Mouse (Mus musculus) lung, embryonic 15.5 days (tissue): ENCODE results near the gene Ksr1. TPM values are rescaled to one million over a fixed set of nuclear protein-coding genes. Genes with fewer than 3 reads are reported as not detected.

Experiments used
- ATAC-seq: fragments of 200-750 bp; cut with Nextera tagmentation; 2 replicates; pipeline ENCODE4 v1.8.0; 2017; ENCODE audit warnings: moderate number of reproducible peaks, borderline replicate concordance; ENCODE audit not compliant: low FRiP score, low TSS enrichment; ENCODE audit errors: extremely low read depth
- H3K27ac ChIP-seq: fragments of 300-500 bp; sonication (generic); 2 replicates; pipeline ENCODE4 v1.5.1; 2015; ENCODE audit warnings: moderate library complexity, mild to moderate bottlenecking, inconsistent platforms
- H3K27me3 ChIP-seq: fragments of 300-500 bp; sonication (generic); 2 replicates; pipeline ENCODE4 v1.6.1; 2015; ENCODE audit warnings: inconsistent platforms
- H3K36me3 ChIP-seq: fragments of 300-500 bp; sonication (generic); 2 replicates; pipeline ENCODE4 v1.6.1; 2015; ENCODE audit warnings: inconsistent platforms
- H3K4me1 ChIP-seq: fragments of 300-500 bp; sonication (generic); 2 replicates; pipeline ENCODE4 v1.6.1; 2015; ENCODE audit warnings: inconsistent platforms
- H3K4me2 ChIP-seq: fragments of 300-500 bp; sonication (generic); 2 replicates; pipeline ENCODE4 v1.6.1; 2015; ENCODE audit warnings: inconsistent platforms, mild to moderate bottlenecking, moderate library complexity
- H3K4me3 ChIP-seq: fragments of 300-500 bp; sonication (generic); 2 replicates; pipeline ENCODE4 v1.5.1; 2015; ENCODE audit warnings: mild to moderate bottlenecking, inconsistent platforms
- H3K9ac ChIP-seq: fragments of 300-500 bp; sonication (generic); 2 replicates; pipeline ENCODE4 v1.6.1; 2015; ENCODE audit warnings: inconsistent platforms
- H3K9me3 ChIP-seq: fragments of 300-500 bp; sonication (generic); 2 replicates; pipeline ENCODE4 v1.6.1; 2016; ENCODE audit warnings: inconsistent platforms
- WGBS: fragments of 180-500 bp; shearing (Covaris S2); methylation state at CpG from one replicate; pipeline ENCODE4 v1.1.7; 2015; 5-methylcytosine and 5-hydroxymethylcytosine counted together
- polyA plus RNA-seq: library from polyadenylated mRNA; unstranded; fragments of >200 nt; fragmentation: Nextera tagmentation; extraction: Ambion mirVana; gene quantifications from 2 replicates; pipeline ENCODE4 v1.2.1, GENCODE M21; 2015

Ksr1 gene
- polyA plus RNA-seq, 1 experiment from 2014 or later, result 2.8 TPM

GRCm38 (mm10) chr11:78982513-78983291 lies 163.5 kb downstream of the Ksr1 start:
- no peaks in the 10 kb centered on the region for H3K9me3 ChIP-seq
- no peaks in the 10 kb centered on the region for H3K36me3 ChIP-seq
- no peaks in the 10 kb centered on the region for H3K27me3 ChIP-seq
- peak overlapping the region; percentile 43; the same call in 1 of the 2 replicates for H3K4me2 ChIP-seq
- H3K4me1 ChIP-seq, result peaks cover 14% of the 10 kb centered on the region
- no peak overlapping the region for H3K27ac ChIP-seq
- no peak overlapping the region for H3K4me3 ChIP-seq
- no peak overlapping the region for H3K9ac ChIP-seq
- 73% methylated on average over 12 of the region's 12 CpGs for WGBS
- ATAC-seq, result no peak

- ATAC-seq, result no peak
- WGBS, result 44% methylated on average over 2 of the region's 2 CpGs
- Histone ChIP-seq H3K36me3 (no peaks in the 10 kb centered on the region), H3K27me3 (no peaks in the 10 kb centered on the region), H3K9me3 (no peaks in the 10 kb centered on the region), H3K27ac (no peak overlapping the region), H3K4me3 (no peak overlapping the region), H3K9ac (no peak overlapping the region), H3K4me1 (peaks cover 14% of the 10 kb centered on the region), H3K4me2 (no peak overlapping the region)
These were observed 164.2 kb downstream of the Ksr1 start for GRCm38 (mm10) chr11:78982042-78982441.

GRCm38 (mm10) chr11:78980083-78980634 lies 166.0 kb downstream of the Ksr1 start:
- 65% methylated on average over 4 of the region's 4 CpGs for WGBS
- peaks cover 13% of the 10 kb centered on the region for H3K4me1 ChIP-seq
- H3K27me3 ChIP-seq, result no peaks in the 10 kb centered on the region
- no peaks in the 10 kb centered on the region for H3K36me3 ChIP-seq
- no peaks in the 10 kb centered on the region for H3K9me3 ChIP-seq
- no peak overlapping the region for H3K9ac ChIP-seq
- H3K4me2 ChIP-seq, result no peak overlapping the region
- H3K27ac ChIP-seq, result no peak overlapping the region
- no peak for ATAC-seq
- H3K4me3 ChIP-seq, result no peak overlapping the region

GRCm38 (mm10) chr11:78978176-78979019 lies 167.8 kb downstream of the Ksr1 start:
- no peaks in the 10 kb centered on the region for H3K36me3 ChIP-seq
- H3K9ac ChIP-seq, result no peak overlapping the region
- H3K4me1 ChIP-seq, result no peaks in the 10 kb centered on the region
- no peaks in the 10 kb centered on the region for H3K9me3 ChIP-seq
- no peak overlapping the region for H3K27ac ChIP-seq
- no peak overlapping the region for H3K4me2 ChIP-seq
- H3K4me3 ChIP-seq, result no peak overlapping the region
- WGBS, result 74% methylated on average over 12 of the region's 12 CpGs
- no peaks in the 10 kb centered on the region for H3K27me3 ChIP-seq
- ATAC-seq, result no peak

GRCm38 (mm10) chr11:78976731-78977510 lies 169.3 kb downstream of the Ksr1 start:
- H3K4me2 ChIP-seq, result no peak overlapping the region
- WGBS, result 68% methylated on average over 8 of the region's 8 CpGs
- no peaks in the 10 kb centered on the region for H3K27me3 ChIP-seq
- no peaks in the 10 kb centered on the region for H3K36me3 ChIP-seq
- no peak overlapping the region for H3K9ac ChIP-seq
- no peaks in the 10 kb centered on the region for H3K9me3 ChIP-seq
- H3K4me3 ChIP-seq, result no peak overlapping the region
- no peak for ATAC-seq
- H3K27ac ChIP-seq, result no peak overlapping the region
- 0 out of 2 replicates have a peak, but pooled peaks cover 6% of the 10 kb centered on the region for H3K4me1 ChIP-seq

GRCm38 (mm10) chr11:78973381-78974150 lies 172.6 kb downstream of the Ksr1 start:
- Histone ChIP-seq H3K27ac (no peak overlapping the region; the same call in 1 of the 2 replicates), H3K4me3 (no peak overlapping the region), H3K9me3 (no peaks in the 10 kb centered on the region), H3K4me2 (0 out of 2 replicates have a peak overlapping the region, but pooled peaks have one; percentile 17), H3K4me1 (0 out of 2 replicates have a peak, but pooled peaks cover 6% of the 10 kb centered on the region), H3K36me3 (no peaks in the 10 kb centered on the region), H3K27me3 (no peaks in the 10 kb centered on the region), H3K9ac (no peak overlapping the region)
- ATAC-seq, result peak; percentile 84; the same call in 1 of the 2 replicates
- WGBS, result 54% methylated on average over 17 of the region's 17 CpGs

GRCm38 (mm10) chr11:78972811-78973351 lies 173.3 kb downstream of the Ksr1 start:
- Histone ChIP-seq H3K9ac (no peak overlapping the region), H3K36me3 (no peaks in the 10 kb centered on the region), H3K27ac (no peak overlapping the region), H3K4me2 (0 out of 2 replicates have a peak overlapping the region, but pooled peaks have one; percentile 17), H3K27me3 (no peaks in the 10 kb centered on the region), H3K4me3 (no peak overlapping the region), H3K9me3 (no peaks in the 10 kb centered on the region), H3K4me1 (0 out of 2 replicates have a peak, but pooled peaks cover 6% of the 10 kb centered on the region)
- 49% methylated on average over 8 of the region's 8 CpGs for WGBS
- ATAC-seq, result no peak

GRCm38 (mm10) chr11:78972328-78972727 lies 173.9 kb downstream of the Ksr1 start:
- H3K9ac ChIP-seq, result no peak overlapping the region
- H3K9me3 ChIP-seq, result no peaks in the 10 kb centered on the region
- no peak overlapping the region for H3K27ac ChIP-seq
- WGBS, result 44% methylated on average over 6 of the region's 6 CpGs
- H3K4me1 ChIP-seq, result 0 out of 2 replicates have a peak, but pooled peaks cover 6% of the 10 kb centered on the region
- ATAC-seq, result no peak
- no peak overlapping the region for H3K4me3 ChIP-seq
- H3K36me3 ChIP-seq, result no peaks in the 10 kb centered on the region
- H3K4me2 ChIP-seq, result no peak overlapping the region
- H3K27me3 ChIP-seq, result no peaks in the 10 kb centered on the region

- Histone ChIP-seq H3K9ac (no peak overlapping the region), H3K4me3 (no peak overlapping the region), H3K27ac (no peak overlapping the region), H3K9me3 (no peaks in the 10 kb centered on the region), H3K4me1 (0 out of 2 replicates have a peak, but pooled peaks cover 6% of the 10 kb centered on the region), H3K36me3 (no peaks in the 10 kb centered on the region), H3K4me2 (no peak overlapping the region), H3K27me3 (no peaks in the 10 kb centered on the region)
- ATAC-seq, result no peak
- 89% methylated on average over 3 of the region's 3 CpGs for WGBS
These were observed 174.5 kb downstream of the Ksr1 start for GRCm38 (mm10) chr11:78971746-78972145.

GRCm38 (mm10) chr11:78971096-78971495 lies 175.1 kb downstream of the Ksr1 start:
- 0 out of 2 replicates have a peak, but pooled peaks cover 6% of the 10 kb centered on the region for H3K4me1 ChIP-seq
- H3K27ac ChIP-seq, result no peak overlapping the region
- no peaks in the 10 kb centered on the region for H3K27me3 ChIP-seq
- H3K9me3 ChIP-seq, result no peaks in the 10 kb centered on the region
- 76% methylated on average over 8 of the region's 8 CpGs for WGBS
- H3K4me3 ChIP-seq, result no peak overlapping the region
- no peak for ATAC-seq
- H3K9ac ChIP-seq, result no peak overlapping the region
- no peaks in the 10 kb centered on the region for H3K36me3 ChIP-seq
- no peak overlapping the region for H3K4me2 ChIP-seq
